Mouse (Mus musculus) lung, postnatal 25 days (tissue): ENCODE data around the gene Gpr183.

Experiments
- DNase-seq: peaks from one replicate; pipeline ENCODE4 v3.0.0; 2022; ENCODE audit warnings: low spot score

Gene Gpr183

DNA sequence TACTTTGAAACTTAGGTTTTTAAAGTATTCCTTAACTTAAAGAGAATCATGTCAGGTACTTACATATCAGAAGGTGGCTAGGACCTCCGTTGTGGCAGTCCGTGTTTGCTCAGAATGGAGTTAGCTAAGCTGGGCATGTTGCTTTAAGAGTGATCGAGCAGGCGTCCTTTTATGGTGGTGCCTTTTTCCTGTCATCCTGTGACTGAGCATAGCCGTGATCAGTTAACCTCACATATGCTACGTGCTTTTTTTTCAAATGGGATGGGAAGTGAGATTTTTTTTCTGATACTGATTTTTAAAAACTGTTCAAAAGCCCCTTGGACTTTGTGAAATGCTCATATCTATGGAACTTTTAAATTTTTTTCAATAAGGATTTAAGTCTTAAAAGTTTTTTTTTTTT is at the start of gene Gpr183:
TSS of gene Gpr183 (minus strand) at position 206 of the 400 bp plus-strand sequence.
- DNase-seq: peak; percentile 29

DNA sequence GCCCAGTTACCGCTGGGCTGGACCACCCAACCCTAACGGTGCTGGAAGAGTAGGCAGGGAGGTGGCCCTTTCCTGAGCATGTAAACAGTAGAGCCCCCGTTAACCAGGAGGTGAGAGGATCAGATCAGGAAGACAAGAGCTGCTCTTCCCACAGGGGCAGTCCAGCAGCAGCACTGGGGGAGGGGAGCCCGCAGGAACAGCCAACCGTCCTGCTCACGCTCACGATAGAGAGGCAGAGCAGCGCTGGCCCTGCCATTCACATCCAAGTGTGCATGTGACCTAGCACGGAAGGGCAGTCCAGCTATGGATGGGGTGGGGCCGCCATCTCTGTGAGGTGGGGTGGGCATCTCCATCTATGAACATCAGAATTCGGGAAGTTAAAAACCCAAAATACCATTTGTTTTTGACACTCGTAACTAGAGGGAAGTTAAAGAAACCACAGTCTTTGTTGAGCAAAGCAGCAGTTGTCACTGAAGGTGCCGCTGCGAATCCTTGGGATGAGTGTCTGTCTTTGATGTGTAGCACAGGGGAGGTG is 48.5 kb upstream of the Gpr183 start:
- peak; percentile 57 for DNase-seq

DNA sequence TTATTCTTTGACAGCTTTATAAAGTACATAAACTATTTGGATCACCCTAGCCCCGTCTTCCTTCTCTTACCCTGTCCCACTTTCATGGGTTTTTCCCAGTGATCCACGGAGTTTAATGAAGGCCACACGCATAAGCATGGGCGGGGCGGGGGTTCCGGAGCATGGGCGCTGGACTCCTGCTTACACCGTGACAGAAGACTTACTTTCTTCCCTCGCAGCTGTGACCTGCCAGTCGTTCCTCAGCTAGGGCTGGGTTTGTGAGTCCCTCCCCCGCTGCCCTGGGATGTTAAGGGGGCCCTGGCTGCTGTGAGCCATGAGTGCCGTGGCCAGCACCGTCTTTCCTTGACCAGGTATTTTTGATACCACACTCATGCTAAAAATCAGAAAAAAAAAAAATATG is 47.8 kb upstream of the Gpr183 start:
- DNase-seq: no peak

DNA sequence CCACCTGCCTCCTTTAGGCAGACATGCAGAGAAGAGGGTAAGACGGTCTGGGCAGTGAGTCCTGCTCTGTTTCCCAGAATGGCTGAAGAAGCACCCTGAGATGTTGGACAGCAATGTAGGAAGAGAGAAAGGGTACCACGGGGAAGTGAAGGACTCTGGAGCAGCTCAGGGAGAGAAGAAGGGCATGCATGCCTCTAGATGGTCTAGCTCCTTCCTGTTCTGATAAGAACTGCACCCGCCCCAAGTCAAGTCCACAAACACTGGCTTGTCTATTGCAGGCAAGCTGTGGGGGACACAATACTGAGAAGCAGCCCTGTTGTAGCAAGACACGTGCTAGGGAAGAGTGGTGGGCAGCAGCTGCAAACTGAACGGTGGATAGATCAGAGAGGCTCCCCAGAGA is 47.2 kb upstream of the Gpr183 start:
- DNase-seq: no peak

DNA sequence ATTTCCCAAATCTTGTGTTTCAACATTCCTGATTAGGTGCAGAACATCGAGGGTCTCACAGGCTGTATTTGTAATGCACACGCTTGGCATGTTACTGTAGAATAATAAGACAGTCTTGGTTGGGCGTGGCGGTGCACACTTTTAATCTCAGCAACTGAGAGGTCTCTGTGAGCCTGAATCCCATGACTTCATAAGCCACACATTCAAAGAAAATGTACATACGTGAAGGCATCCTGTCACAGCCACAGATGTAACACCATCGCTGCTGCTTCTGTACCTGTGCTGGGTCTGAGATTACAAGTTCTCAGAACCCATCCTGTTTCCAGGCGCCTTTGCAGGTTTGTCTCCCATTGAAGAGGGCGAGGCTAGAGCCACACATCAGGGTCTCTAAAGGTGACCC is 46.8 kb upstream of the Gpr183 start:
- DNase-seq: no peak

DNA sequence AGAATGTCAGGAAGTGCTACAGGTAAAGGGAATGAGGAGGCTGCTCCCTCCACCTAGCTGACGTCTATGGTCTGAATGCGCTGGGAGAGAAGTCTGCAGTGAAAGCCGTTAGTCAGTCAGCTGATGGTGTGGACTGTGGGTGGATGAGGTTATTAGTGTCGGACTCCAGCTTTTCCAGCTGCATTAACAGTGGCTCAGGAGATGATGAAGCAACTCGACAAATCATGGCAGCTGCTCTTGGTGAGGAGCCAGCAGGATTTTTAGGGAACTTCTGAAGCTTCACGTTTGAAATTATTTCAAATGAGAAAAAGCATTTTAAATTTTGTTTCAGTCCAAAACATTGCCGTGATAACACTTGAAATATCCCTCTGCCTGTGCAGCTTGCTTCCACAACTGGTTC is 45.3 kb upstream of the Gpr183 start:
- DNase-seq: no peak

DNA sequence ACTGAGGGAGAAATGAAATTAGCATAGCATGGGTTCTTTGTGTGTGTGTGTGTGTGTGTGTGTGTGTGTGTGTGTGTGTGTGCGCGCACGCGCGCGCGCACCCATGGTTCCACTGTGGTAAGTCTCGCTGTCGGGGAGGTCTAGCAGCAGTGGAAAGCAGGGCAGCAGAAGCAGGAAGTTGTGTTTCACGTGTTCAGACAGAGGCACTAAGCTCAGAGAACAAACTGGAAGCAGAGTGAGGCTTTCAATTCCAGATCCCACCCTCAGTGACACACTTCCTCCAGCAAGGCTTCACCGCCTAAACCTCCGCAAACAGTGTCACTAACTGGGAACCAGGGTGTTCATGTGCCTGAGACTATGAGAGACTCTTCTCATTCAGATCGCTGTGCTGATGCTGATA is 44.5 kb upstream of the Gpr183 start:
- DNase-seq: peak; percentile 64

DNA sequence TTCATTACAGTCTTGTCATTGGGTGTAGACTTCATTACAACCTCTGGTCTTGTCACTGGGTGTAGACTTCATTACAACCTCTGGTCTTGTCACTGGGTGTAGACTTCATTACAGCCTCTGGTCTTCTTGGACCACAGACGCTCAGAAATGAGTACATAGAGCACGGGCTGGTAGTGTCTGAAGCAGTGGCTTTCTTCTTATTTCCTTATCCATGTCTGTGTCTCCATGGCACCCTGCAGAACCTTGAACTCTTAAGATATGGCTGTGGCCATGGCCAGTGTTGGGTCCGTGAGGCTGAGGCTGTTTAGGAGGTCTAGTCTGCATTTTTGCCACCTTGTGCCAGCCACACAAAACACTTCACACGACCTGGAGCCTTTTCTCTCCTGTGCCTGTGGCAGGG is 43.3 kb upstream of the Gpr183 start:
- no peak for DNase-seq

DNA sequence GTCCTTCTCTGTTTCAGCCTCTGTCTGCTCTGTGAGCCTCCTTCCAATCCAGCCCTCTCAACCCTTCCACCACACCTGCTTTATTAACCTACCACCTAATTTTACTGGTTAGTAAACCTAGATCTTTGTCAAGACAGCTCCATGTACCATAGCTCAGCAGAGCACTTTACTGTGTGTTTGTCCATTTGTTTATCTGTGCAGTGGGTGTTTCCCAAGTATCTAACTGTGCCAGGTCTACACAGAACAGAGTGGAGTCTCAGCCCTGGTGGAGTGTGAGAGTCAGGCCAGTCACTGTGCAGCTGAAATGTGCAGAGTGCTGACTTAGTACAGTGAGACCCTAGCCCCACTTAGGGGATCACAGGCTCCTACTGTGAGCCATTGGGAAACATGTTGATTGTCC is 38.8 kb upstream of the Gpr183 start:
- no peak for DNase-seq

DNA sequence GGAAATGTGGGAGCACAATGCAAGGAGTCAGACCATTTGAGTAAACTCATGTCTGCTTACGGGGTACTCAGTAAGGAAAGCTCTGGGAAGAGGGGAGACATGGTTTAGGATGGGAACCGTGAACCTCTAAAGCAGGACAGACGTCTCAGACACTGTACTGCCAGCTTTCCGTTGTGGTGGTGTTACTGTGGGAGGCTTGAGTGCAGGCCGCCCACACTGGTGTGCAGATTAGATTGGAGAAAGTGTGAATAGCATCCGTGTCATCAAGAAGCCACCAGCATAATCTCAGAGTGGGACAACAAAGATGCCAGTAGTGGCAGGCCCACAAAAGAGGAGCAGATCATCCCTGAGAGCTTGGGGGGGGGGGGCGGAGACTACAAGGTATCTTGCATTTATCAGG is 37.2 kb upstream of the Gpr183 start:
- DNase-seq: no peak

DNA sequence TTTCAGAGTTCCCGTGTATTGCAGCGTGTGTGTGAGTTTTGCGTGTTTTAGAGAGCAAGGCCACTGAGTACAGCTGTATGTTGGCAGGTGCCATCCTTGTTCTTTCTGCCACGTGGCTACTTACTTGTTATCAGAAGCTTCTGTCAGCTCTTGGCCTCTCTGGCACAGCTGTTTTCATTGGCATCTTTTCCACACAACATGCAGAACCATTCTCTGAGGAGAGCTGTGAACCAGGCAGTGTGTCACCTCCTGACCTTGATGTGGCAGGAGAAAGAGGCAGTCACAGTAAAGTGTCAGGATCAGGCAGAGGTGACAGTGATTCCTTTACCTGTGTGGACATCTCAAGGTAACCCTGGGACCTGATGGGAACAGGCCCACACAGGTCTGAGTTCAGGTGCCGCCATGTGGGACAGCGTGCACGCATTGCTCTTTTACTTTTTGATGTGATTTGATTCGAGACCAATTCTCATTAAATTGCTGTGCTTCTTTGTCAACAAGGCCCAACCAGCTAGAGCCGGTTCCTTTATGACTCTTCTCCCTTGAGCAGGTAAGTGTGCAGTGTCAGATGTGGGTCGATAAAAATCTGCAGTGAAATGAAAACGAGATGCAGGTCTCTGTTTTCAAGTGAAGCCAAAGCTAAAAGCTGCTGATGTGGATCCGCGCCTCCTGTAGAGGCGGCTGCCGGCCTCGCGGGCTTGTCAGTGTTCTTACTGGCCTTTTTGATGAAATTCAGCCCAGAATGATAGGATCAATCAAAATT is 35.5 kb upstream of the Gpr183 start:
- no peak for DNase-seq

DNA sequence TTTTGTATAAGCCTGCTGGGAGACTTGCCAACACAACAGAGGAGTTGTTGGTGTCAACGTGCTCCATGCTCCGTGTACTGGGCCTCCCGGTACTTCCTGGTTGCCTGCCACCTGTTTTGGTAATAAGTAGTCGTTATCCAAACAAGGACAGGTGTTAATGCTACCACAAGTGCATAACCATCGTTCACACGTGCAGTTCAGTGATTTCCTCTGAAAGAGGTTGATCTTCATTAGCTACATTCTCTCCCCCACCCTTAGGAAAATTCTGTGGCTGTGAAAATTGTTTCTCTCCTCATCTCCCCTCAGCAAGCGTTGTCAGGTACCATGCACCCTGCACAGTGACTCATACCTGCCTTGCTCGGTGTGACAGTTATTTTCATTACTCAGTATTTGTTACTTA is 34.5 kb upstream of the Gpr183 start:
- no peak for DNase-seq

DNA sequence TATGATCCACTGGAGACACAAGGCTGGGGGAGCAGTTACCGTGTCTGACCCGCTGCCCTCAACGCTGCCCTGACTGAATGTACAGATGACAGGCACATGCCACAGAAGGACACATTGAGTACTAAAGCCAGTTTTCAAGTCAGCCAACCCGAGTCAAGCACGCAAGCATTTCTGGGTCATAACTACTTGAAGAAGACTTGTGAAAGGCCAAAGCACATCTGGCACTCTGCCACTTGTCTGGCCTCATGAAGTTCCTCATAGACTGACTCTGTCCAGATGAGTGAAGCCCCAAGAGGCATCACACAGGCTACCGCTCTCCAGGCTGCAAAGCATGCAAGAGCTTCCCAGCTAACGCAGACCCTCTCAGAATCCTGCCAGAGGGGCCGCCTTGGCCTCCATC is 31.8 kb upstream of the Gpr183 start:
- peak; percentile 64 for DNase-seq

DNA sequence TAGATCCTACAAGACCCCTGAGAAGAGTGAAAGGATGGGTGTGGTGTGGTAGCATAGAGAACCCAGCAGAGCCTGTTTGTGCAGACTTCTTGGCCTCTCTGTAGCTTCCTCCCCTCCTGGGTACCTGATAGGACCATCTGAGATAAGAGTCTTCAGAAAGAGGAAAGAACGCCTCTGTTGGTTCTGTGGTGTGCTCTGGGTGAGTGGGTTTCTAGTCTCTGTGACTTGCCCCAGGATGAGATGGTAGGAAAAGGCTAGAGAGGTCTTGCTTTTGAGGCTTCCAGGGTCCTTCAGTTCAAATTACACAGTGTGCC is 30.5 kb upstream of the Gpr183 start:
- no peak for DNase-seq

DNA sequence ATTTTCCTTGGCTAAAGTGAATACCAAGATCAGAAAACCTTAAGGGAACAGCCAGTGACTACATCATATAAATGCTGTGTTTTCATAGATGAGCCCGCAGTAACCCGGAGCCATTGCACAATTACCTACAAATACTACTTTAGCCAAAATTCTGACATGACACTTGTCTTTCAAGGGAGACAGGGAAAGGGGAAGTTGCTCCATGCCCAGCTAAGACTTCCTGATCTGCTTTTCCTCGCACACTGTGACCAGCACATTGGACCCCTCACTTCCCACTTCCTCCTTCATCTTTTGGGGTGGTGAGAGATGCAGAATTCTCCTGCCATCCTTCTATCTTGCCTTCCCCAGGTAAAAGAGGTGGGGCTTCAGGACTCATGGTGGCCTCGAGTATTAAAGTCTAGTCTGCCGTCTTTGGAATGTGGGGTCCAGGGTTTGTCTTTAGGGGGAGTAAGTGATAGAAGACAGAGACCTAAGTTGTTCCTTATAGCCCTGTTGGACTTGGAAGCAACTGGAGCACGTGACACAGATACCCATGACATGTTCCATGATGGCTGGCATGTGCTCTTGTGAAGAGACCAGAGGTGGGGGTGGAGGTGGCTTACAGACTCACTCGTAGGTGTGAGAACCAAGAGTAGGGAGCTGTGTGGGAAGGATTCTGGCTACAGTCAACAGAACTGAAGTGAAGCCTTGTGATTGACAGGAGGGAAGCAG is 30.0 kb upstream of the Gpr183 start:
- DNase-seq: no peak

DNA sequence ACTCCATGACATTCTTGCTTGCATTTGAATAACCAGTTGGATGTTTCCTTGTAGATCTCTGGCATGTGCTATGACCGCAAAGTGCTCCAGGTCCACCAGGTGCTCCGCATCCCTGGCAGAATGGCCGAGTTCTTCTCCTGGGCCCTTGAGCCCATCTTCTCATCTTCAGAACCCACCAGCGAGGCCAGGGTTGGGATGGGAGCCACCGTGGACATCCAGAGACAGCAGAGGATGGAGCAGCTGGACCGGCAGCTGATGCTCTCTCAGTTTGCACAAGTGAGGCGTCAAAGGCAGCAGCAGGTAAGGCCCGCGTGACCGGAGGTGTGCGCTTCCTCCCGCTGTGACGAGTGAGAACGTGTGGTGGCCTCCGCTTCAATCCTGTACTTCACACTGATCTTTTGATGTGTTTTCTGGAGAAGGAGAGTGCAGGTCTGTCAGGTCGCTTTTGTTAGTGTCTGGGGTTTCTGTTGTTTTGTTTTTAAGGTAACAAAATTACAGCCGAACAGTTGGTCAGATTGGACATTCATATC is 29.2 kb upstream of the Gpr183 start:
- DNase-seq: no peak

DNA sequence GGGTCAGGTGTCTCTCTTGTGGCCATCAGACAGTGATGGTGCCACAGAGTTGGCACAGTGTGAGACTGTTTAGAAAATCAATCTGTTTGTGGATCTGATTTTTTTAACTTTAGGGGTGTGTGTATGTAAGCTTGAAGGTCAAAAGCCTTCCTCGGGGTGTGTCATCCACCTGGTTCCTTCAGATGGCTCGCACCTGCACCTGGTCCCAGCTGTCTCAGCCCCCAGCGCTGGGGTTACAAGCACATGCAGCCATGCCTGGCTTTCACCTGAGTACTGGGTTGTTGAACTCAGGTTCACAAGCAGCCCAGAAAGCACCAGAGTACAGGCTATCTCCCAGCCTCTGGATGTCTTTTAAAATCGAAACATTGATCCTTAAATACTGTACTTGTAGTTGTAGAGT is 28.6 kb upstream of the Gpr183 start:
- DNase-seq: no peak

DNA sequence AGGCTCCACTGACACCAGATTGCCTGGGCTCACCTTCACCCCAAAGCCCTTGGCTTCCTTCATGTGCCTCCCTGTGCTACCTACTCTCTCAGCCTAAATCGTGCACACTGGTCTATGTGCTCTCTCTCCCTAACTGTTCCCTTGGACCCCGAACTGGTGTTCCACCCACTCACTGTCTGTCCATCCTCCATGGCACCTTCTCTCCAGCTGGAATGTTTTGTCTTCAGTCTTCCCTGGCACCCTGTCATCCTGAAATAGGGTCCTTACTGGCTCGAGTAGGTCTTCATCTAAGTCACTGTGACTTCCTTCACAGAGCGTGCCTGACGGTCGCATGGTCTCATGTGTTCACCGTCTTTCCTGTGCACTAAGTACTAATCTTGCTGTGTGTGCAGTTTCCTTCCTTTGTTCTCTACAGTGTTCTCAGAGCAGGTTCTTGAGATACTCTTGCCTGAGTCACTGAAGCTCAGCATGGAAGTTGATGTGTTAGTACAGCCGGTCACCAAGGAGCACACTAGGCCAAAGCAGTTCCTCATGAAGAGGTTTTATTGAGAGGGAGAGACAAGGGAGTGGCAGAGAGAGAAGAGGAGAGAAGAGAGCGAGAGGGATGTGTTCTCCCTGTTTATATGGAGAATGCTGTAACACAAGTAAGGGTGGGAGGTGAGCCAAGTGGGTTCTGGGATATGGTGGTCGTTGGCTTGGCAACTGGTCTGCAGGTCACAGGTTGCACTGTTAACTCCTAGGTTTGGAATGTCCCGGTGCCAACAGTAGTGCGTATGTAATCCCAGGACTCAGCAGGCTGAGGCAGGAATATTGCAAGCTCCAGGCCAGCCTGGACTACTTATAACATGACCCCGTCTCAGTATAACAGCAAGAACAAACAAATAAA is 27.6 kb upstream of the Gpr183 start:
- DNase-seq: no peak

DNA sequence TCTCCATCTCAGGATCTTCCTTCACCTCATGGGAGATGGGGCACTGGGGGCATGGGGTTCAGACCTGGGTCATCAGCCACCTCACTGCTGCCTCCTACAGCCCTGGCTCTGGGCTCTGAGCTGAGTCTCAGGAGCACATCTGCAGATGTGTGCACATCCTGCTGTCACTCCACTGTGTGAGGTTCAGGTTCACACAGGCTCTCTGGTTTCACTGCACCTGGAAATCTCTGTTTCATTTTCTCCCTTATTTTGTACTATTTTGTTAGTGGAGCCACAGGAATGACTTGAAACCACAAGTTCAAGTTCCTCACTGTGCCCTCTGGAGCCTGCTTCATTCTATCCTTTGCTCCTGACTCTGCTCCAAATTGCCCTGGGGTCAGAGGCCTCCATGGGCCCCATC is 26.9 kb upstream of the Gpr183 start:
- no peak for DNase-seq

DNA sequence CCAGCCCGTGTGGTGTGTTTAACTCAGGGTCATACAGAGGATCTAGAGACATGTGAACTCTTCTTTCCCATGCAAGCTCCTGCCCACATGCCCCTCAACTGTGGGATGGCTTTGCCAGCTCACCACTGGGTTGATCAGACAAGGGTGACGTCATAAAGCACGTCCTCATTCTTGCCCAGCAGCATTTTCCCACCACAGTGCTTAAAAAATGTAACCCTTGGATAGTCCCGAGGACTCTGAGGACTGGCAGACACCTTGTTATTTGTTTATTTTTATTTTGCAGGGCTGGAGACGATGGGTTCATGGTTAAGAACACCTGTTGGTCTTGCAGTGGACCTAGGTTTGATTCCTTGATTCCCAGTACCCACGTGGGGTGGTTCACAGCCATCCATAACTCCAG is 25.9 kb upstream of the Gpr183 start:
- DNase-seq: no peak

DNA sequence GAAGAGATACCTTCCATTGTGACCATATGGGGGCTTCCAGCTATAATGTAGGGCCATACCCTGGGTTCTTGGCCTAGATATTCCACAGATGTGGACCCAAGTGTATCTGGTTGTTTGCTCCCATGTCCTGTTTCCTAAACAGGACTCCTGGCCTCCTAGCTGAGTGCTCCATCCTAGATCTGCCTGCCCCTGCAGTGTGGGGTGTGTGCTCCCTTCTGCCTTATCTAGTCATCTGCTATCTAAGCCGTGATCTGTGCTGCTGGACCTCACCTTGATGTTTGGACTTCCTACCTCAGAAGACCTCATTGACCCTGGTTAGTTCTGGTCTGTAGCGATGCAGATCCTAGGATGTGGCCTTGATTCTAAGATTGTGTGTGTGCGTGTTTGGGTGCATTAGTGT is 24.9 kb upstream of the Gpr183 start:
- no peak for DNase-seq

DNA sequence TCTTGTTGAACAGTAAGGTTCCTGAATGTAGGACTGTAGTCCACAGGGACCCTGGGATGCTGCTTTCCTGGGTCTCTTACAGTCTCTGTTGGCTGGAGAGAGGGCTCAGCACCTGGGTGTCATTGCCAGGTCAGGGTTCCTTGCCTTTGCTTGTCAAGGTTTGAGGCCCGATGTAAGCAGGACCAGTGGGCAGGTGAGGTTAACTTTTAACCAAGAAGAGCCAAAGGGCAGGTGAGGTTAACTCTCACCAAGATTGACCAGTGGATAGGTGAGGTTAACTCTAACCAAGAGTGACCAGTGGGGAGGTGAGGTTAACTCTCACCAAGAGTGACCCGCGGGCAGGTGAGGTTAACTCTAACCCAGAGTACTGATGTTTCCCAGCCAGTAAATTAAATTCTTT is 24.3 kb upstream of the Gpr183 start:
- no peak for DNase-seq

DNA sequence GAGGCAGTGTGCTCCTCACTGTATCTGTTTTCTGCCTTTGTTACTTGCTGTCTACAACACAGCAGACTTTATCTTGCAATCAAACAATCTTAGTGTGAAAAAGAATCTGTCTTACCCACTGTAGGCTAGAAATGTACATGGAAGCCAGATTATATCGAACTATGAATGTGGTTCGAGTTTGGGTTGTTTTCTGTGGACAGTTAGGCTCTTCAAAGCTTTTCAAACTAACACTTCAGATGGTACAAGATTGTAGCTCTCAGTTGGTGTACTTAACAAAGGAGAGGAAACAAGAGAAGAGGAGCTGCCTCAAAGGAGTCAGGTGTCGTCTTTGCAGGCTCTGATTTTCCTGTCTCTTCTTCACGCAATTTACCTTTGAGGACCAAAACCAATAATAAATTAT is 22.7 kb upstream of the Gpr183 start:
- DNase-seq: no peak
